Mouse (Mus musculus) cerebellum, adult 2 months (tissue): ENCODE results near the gene Trim65. TPM values are rescaled to one million over a fixed set of nuclear protein-coding genes. Genes with fewer than 3 reads are reported as not detected.

Source experiments
- DNase-seq, 2 experiments: peaks; one replicate each; pipeline ENCODE4 v3.0.0; 2021
- H3K27ac ChIP-seq: fragments of 200-500 bp; 2 replicates; pipeline ENCODE4 v1.5.1; 2012; ENCODE audit warnings: low read length, control low read depth, inconsistent platforms; ENCODE audit not compliant: insufficient read depth
- H3K27me3 ChIP-seq: fragments of 200-500 bp; 2 replicates; pipeline ENCODE4 v1.6.1; 2012; ENCODE audit warnings: inconsistent platforms, mild to moderate bottlenecking, low read length, moderate library complexity; ENCODE audit not compliant: control insufficient read depth, insufficient read depth
- H3K4me1 ChIP-seq: fragments of 200-500 bp; 2 replicates; pipeline ENCODE4 v1.6.1; 2011; ENCODE audit warnings: low read length; ENCODE audit not compliant: control insufficient read depth, insufficient read depth
- H3K4me3 ChIP-seq: fragments of 200-500 bp; replicated peaks from 2 replicates; pipeline ENCODE3; 2011; ENCODE audit warnings: mild to moderate bottlenecking, low read depth, low read length, control low read depth; ENCODE audit not compliant: insufficient read depth
- CTCF ChIP-seq: fragments of 200-500 bp; IDR thresholded peaks from 2 replicates; pipeline ENCODE4 v1.5.1; 2011; ENCODE audit warnings: low read depth, mild to moderate bottlenecking, control low read depth, low read length, moderate library complexity, borderline replicate concordance; ENCODE audit not compliant: insufficient read depth
- POLR2A ChIP-seq: fragments of 200-500 bp; IDR thresholded peaks from 2 replicates; pipeline ENCODE4 v1.6.1; 2011; ENCODE audit warnings: low read length, control low read depth, borderline replicate concordance; ENCODE audit not compliant: insufficient read depth
- WGBS: fragments of 180-500 bp; shearing (Covaris S2); methylation state at CpG from one replicate; pipeline ENCODE4 v1.1.7; 2018; 5-methylcytosine and 5-hydroxymethylcytosine counted together
- polyA plus RNA-seq: library from polyadenylated mRNA; depleted of rRNA; stranded (reverse); fragments of >200 nt; gene quantifications from 2 replicates; pipeline ENCODE4 v1.2.3, GENCODE M21; 2012

Gene Trim65
- polyA plus RNA-seq, 1 experiment = 7.9 TPM

DNA sequence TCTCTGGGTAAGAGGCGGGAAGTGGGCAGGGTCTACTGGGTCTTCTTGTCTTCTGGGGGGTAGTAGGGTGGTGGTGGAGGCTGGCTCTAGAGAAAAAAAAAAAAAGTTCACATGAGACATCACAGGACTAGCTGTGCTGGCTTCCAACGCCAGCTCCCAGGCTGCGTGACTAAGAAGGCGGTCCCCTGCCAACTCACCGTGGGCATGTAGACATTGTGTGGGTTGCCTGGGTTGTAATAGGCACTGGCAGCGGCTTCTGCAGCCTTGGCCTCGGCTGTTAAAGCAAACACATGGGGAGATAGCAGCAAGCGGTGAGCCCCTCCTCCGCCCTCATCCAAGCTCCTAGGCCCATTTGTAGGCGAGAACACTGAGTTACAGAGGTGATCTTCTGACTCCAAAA is 51.4 kb downstream of the Trim65 start:
- TF ChIP-seq CTCF (no peak), POLR2A (no peak)
- no peak overlapping the region for H3K4me3 ChIP-seq
- peaks cover 64% of the 10 kb centered on the region for H3K4me1 ChIP-seq
- DNase-seq = peak; percentile 74 to 85
- WGBS = 18% methylated on average over 10 of the region's 10 CpGs
- H3K27me3 ChIP-seq = no peaks in the 10 kb centered on the region
- H3K27ac ChIP-seq = peak overlapping the region; percentile 53

DNA sequence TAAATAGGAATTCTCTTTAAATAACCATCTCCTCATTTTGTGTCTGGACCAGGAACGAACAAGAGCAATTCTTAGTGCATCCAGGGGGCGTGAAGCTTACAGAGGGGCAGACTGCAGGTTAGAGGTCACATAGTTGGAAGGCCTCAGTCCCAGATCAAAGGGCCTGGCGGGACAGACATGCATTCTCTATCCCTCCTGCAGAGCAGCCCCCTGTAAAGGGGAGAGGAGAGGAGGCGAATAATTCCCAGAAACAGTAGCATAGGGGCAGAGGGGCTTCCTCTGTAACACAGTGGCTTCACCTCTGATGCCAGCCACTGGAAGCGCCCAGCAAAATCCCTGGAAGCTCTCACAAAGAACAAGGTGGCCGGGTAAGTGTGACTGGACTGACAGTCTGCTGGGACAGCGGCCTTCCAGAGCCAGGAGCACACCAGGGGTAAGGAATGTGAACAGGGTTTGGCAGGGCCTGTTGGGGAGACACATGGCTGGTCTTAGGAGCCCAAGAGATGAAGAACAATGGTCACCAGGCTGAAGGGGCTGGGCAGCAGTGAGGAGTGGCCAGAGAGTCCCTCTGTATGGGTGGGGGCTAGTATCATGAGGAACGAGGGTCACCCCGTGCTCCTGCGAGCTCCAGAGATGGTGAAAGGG is 52.1 kb downstream of the Trim65 start:
- H3K4me3 ChIP-seq = no peak overlapping the region
- no peaks in the 10 kb centered on the region for H3K27me3 ChIP-seq
- peak in 1 of 2 experiments; percentile 55 for DNase-seq
- peak overlapping the region; percentile 53 for H3K27ac ChIP-seq
- peaks cover 61% of the 10 kb centered on the region for H3K4me1 ChIP-seq
- TF ChIP-seq CTCF (no peak), POLR2A (no peak)
- 26% methylated on average over 10 of the region's 10 CpGs for WGBS

- no peaks in the 10 kb centered on the region for H3K27me3 ChIP-seq
- peak in 1 of 2 experiments; percentile 49 for DNase-seq
- 5% methylated on average over 16 of the region's 16 CpGs for WGBS
- H3K27ac ChIP-seq = peak overlapping the region; percentile 4
- TF ChIP-seq POLR2A (no peak), CTCF (no peak)
- no peak overlapping the region for H3K4me3 ChIP-seq
- peaks cover 58% of the 10 kb centered on the region for H3K4me1 ChIP-seq
Observed at GRCm38 (mm10) chr11:116078221-116078620, 52.7 kb downstream of the Trim65 start.

GRCm38 (mm10) chr11:116077446-116078204 is 53.3 kb downstream of the Trim65 start, which contains the start of gene Unc13d:
TSS of gene Unc13d (minus strand) at chr11:116077961.
- peak in 1 of 2 experiments; percentile 53 for DNase-seq
- Histone ChIP-seq H3K27ac (peak within 1 kb of the TSS; percentile 53), H3K27me3 (no peaks in the 10 kb centered on the region), H3K4me1 (peaks cover 57% of the 10 kb centered on the region), H3K4me3 (no peak within 1 kb of the TSS)
- 39% methylated on average over 22 of the region's 22 CpGs for WGBS
- TF ChIP-seq POLR2A = no peak
- no peak for TF ChIP-seq CTCF

GRCm38 (mm10) chr11:116076836-116077235 is 54.1 kb downstream of the Trim65 start:
- Histone ChIP-seq H3K4me1 (peaks cover 54% of the 10 kb centered on the region), H3K27me3 (no peaks in the 10 kb centered on the region), H3K27ac (peak overlapping the region; percentile 4; the same call in 1 of the 2 replicates), H3K4me3 (no peak overlapping the region)
- peak in 1 of 2 experiments; percentile 15 for DNase-seq
- TF ChIP-seq POLR2A (no peak), CTCF (no peak)
- WGBS = 80% methylated on average over 7 of the region's 7 CpGs

DNA sequence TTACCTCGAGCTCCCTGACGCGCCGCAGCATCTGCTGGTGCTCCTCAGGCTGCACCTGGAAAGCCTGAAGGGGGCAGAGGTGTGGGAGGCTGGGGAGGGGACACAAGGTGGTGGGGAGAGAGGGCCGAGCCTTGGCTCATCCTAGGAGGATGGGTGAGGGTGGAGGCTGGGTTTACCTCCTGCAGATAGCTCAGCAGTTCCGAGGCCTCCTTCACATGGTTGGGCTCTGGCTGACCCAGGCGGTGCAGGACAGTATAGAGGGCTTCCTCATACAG is 54.7 kb downstream of the Trim65 start:
- WGBS = 83% methylated on average over 7 of the region's 7 CpGs
- no peak for DNase-seq
- Histone ChIP-seq H3K4me3 (no peak overlapping the region), H3K27ac (no peak overlapping the region), H3K27me3 (no peaks in the 10 kb centered on the region), H3K4me1 (peaks cover 51% of the 10 kb centered on the region)
- TF ChIP-seq POLR2A (no peak), CTCF (no peak)

DNA sequence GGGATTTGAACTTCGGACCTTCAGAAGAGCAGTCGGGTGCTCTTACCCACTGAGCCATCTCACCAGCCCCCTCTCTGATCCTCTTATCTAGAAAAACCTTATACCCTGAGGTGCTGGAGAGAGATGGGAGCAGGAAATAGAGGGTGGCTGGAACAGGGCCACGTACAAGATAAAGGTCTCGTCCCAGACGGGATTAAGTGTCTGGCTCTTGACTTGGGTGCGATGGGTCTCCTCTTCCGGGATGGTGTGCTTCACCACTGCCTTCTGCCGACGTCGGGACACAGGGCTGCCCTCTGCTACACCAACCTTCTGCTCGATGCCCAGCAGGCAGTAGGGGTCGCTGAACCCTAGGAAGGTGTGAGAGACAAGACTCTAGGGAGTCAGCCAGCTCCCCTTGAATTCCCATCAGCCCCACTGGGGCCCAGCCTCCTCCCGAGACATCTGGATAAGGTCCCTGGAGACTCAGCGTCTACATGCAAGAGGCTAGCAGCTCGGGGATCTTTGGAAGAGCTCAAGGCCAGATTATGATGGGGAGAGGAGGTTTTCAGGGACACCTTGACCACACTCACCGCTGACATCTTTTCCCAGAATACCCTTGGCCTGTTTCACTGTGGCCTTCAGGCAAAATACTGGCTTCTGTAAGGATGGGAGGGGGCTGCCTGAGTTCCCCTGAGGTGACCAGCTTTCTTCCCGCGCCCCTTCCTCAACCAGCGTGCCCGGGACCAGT is 55.2 kb downstream of the Trim65 start:
- TF ChIP-seq POLR2A (no peak), CTCF (no peak)
- no peak overlapping the region for H3K27ac ChIP-seq
- H3K4me1 ChIP-seq = peaks cover 48% of the 10 kb centered on the region
- DNase-seq = no peak
- H3K27me3 ChIP-seq = no peaks in the 10 kb centered on the region
- WGBS = 72% methylated on average over 20 of the region's 20 CpGs
- H3K4me3 ChIP-seq = no peak overlapping the region
